7 mouse cellular contexts compared by ENCODE assay signal in the genomic region with DNA sequence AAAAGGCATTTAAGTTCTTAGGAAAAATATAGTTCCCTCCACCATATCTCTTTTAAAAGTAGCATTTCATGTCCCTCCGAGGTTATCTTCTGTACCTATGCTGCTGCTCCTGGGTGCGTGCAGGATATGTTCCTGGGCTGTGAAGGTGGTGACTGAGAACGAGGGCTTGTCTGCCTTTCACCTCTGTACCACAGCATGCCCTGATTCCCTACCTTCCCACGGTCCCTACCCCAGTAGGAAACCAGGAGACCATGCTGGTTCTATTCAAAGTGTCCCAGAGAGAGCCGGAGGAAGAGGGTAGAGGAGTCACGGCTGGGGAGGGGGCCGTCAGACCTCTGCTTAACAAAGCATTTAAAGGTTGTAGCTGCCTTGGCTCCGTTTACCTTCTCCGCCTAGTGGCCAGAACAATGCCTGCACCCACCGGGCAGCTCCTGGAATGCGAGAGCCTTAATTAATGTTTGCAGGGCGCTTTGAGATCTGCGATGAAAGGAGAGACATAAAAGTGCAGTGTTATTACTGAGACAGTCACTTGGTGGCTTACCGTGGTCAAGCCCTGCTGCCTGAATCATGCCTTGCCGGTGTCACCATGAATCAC. TPM values are rescaled to one million over a fixed set of nuclear protein-coding genes. Genes with fewer than 3 reads are reported as not detected.
DNase-seq lines count a peak whose midpoint lies in the region; ATAC-seq lines count a peak whose summit lies in the region.

No protein-coding gene starts in this region.

- WGBS in heart, embryonic 15.5 days: 2% methylated on average over 15 of the region's 15 CpGs
- under 1% methylated on average over 15 of the region's 15 CpGs for WGBS in midbrain, embryonic 13.5 days

- H3K4me3 ChIP-seq in heart, embryonic 15.5 days: peak overlapping the region; percentile 28
- H3K4me3 ChIP-seq in midbrain, embryonic 13.5 days (replicated peaks): peak overlapping the region; percentile 31

- H3K9me3 ChIP-seq in heart, embryonic 15.5 days (replicated peaks): no peaks in the 10 kb centered on the region
- no peaks in the 10 kb centered on the region for H3K9me3 ChIP-seq in midbrain, embryonic 13.5 days

- H3K4me1 ChIP-seq in heart, embryonic 15.5 days (replicated peaks): peaks cover 18% of the 10 kb centered on the region
- peaks cover 22% of the 10 kb centered on the region for H3K4me1 ChIP-seq in midbrain, embryonic 13.5 days (replicated peaks)

- H3K27ac ChIP-seq in heart, embryonic 15.5 days: no peak overlapping the region
- no peak overlapping the region for H3K27ac ChIP-seq in midbrain, embryonic 13.5 days

- H3K27me3 ChIP-seq in heart, embryonic 15.5 days: peaks cover 61% of the 10 kb centered on the region
- peaks cover 67% of the 10 kb centered on the region for H3K27me3 ChIP-seq in midbrain, embryonic 13.5 days

- H3K9ac ChIP-seq in heart, embryonic 15.5 days: no peak overlapping the region
- H3K9ac ChIP-seq in midbrain, embryonic 13.5 days (replicated peaks): 0 out of 2 replicates have a peak overlapping the region, but pooled peaks have one; percentile 48

- no peak for ATAC-seq in heart, embryonic 15.5 days (replicated peaks; ENCODE audit: insufficient number of reproducible peaks, insufficient read depth, low FRiP score, low read depth)
- peak; percentile 65 for ATAC-seq in midbrain, embryonic 13.5 days

- no peaks in the 10 kb centered on the region for H3K36me3 ChIP-seq in heart, embryonic 15.5 days
- no peaks in the 10 kb centered on the region for H3K36me3 ChIP-seq in midbrain, embryonic 13.5 days

- H3K4me2 ChIP-seq in heart, embryonic 15.5 days: peak overlapping the region; percentile 53
- H3K4me2 ChIP-seq in midbrain, embryonic 13.5 days (replicated peaks): peak overlapping the region; percentile 53

- peak; percentile 41 for DNase-seq in 3T3-L1 (ENCODE audit: low read depth, low spot score)
- DNase-seq in B cell, adult 2 months: peak; percentile 53 to 57
- peak; percentile 47 to 69 for DNase-seq in cerebellum, postnatal 25 days
- peak; percentile 45 to 50 for DNase-seq in kidney, postnatal 25 days
- no peak for DNase-seq in frontal cortex, postnatal 25 days (ENCODE audit: low spot score in 2 of 2)

RNA-seq across cellular contexts. Expression of gene Lrrc15, which starts 0.8 kb away (rescaled TPM):
- 0.26 and 0.28 TPM in 2 replicates for polyA plus RNA-seq in heart, embryonic 15.5 days (2015; fragmentation: Nextera tagmentation; extraction: Ambion mirVana)
- polyA plus RNA-seq in midbrain, embryonic 13.5 days (2015; fragmentation: Nextera tagmentation; extraction: Ambion mirVana): 0.11 and 0.19 TPM in 2 replicates

RNA-seq across cellular contexts. Expression of gene Cpn2, which starts 16.5 kb away (rescaled TPM):
- not detected in 2 replicates for polyA plus RNA-seq in heart, embryonic 15.5 days (2015; fragmentation: Nextera tagmentation; extraction: Ambion mirVana)
- not detected in 2 replicates for polyA plus RNA-seq in midbrain, embryonic 13.5 days (2015; fragmentation: Nextera tagmentation; extraction: Ambion mirVana)

RNA-seq across cellular contexts. Expression of gene Gp5, which starts 26.7 kb away (rescaled TPM):
- 1.3 and 1.6 TPM in 2 replicates for polyA plus RNA-seq in heart, embryonic 15.5 days (2015; fragmentation: Nextera tagmentation; extraction: Ambion mirVana)
- polyA plus RNA-seq in midbrain, embryonic 13.5 days (2015; fragmentation: Nextera tagmentation; extraction: Ambion mirVana): 0.18 and 0.57 TPM in 2 replicates

Comparison
In these comparisons a context has a peak if more than half of its experiments do, and no peak if none do; other contexts are left out.
1. DNase-seq: peak in 3T3-L1 (single experiment), B cell, adult 2 months (2 of 2), cerebellum, postnatal 25 days (2 of 2) and kidney, postnatal 25 days (2 of 2); none in frontal cortex, postnatal 25 days (0 of 2).